Comparison of ENCODE assay signal across 8 mouse cellular contexts in genomic region chr17:29381472-29381871, GRCm38 (mm10). TPM values are rescaled to one million over a fixed set of nuclear protein-coding genes. Genes with fewer than 3 reads are reported as not detected.
DNase-seq lines count a peak whose midpoint lies in the region; ATAC-seq and TF ChIP-seq lines count a peak whose summit lies in the region.

No protein-coding gene starts in this region.

- TF ChIP-seq RAD21 in CH12.LX (IDR thresholded peaks at IDR 0.05; ENCODE audit: low read depth, low read length), result peak; percentile 48

- peaks cover 6 to 36% of the 10 kb centered on the region in 2 experiments for H3K36me3 ChIP-seq in CH12.LX (replicated peaks in 1 of 2; ENCODE audit: control insufficient read depth in 1 of 2, insufficient read depth in 1 of 2, low read length in 1 of 2)
- no peaks in the 10 kb centered on the region for H3K36me3 ChIP-seq in forebrain, embryonic 14.5 days (ENCODE audit: control insufficient read depth, insufficient read depth, low read length)
- no peaks in the 10 kb centered on the region for H3K36me3 ChIP-seq in limb, embryonic 13.5 days
- H3K36me3 ChIP-seq in midbrain, embryonic 13.5 days, result no peaks in the 10 kb centered on the region

- H3K9ac ChIP-seq in CH12.LX (ENCODE audit: insufficient read depth, low read depth), result no peak overlapping the region
- H3K9ac ChIP-seq in forebrain, embryonic 14.5 days (ENCODE audit: low read length), result no peak overlapping the region
- H3K9ac ChIP-seq in limb, embryonic 13.5 days, result no peak overlapping the region
- H3K9ac ChIP-seq in midbrain, embryonic 13.5 days (replicated peaks), result no peak overlapping the region

- peaks cover 16 to 47% of the 10 kb centered on the region in 2 experiments for H3K4me1 ChIP-seq in CH12.LX (ENCODE audit: control insufficient read depth in 1 of 2, insufficient read depth in 2 of 2)
- no peaks in the 10 kb centered on the region for H3K4me1 ChIP-seq in forebrain, embryonic 14.5 days (ENCODE audit: control insufficient read depth, insufficient read depth, low read length)
- 0 out of 2 replicates have a peak, but pooled peaks cover 3% of the 10 kb centered on the region for H3K4me1 ChIP-seq in limb, embryonic 13.5 days
- no peaks in the 10 kb centered on the region for H3K4me1 ChIP-seq in midbrain, embryonic 13.5 days (replicated peaks)

- 22% methylated on average over 7 of the region's 7 CpGs for WGBS in forebrain, embryonic 14.5 days
- 20% methylated on average over 7 of the region's 7 CpGs for WGBS in limb, embryonic 13.5 days
- 32% methylated on average over 7 of the region's 7 CpGs for WGBS in midbrain, embryonic 13.5 days

- ATAC-seq in forebrain, embryonic 14.5 days, result peak; percentile 62
- ATAC-seq in limb, embryonic 13.5 days (ENCODE audit: low FRiP score, low read depth), result 0 out of 2 replicates have a peak, but pooled peaks have one; percentile 61
- ATAC-seq in midbrain, embryonic 13.5 days, result peak; percentile 65

- DNase-seq in 3134 (ENCODE audit: extremely low read depth, insufficient read length, low spot score), result peak; percentile 57
- peak; percentile 87 for DNase-seq in CH12.LX (ENCODE audit: extremely low read depth)
- DNase-seq in c-Kit-positive CD71-positive TER-119-positive erythroid progenitor cells, embryonic 14.5 days (ENCODE audit: low spot score), result peak; percentile 79
- DNase-seq in forebrain, embryonic 14.5 days (ENCODE audit: low spot score), result peak; percentile 77
- peak; percentile 94 for DNase-seq in induced T-regulatory cell, adult 2 months (ENCODE audit: low read depth)
- peak; percentile 65 for DNase-seq in thymus, postnatal 25 days

- H3K27ac ChIP-seq in CH12.LX (ENCODE audit: insufficient read depth, low read depth), result no peak overlapping the region
- no peak overlapping the region for H3K27ac ChIP-seq in forebrain, embryonic 14.5 days (ENCODE audit: low read depth, low read length)
- no peak overlapping the region for H3K27ac ChIP-seq in limb, embryonic 13.5 days
- no peak overlapping the region for H3K27ac ChIP-seq in midbrain, embryonic 13.5 days

- no peak overlapping the region for H3K4me2 ChIP-seq in CH12.LX (ENCODE audit: insufficient read depth, low read depth, poor library complexity, severe bottlenecking)
- no peak overlapping the region for H3K4me2 ChIP-seq in forebrain, embryonic 14.5 days (ENCODE audit: low read length)
- no peak overlapping the region for H3K4me2 ChIP-seq in limb, embryonic 13.5 days (replicated peaks)
- H3K4me2 ChIP-seq in midbrain, embryonic 13.5 days (replicated peaks), result no peak overlapping the region

- H3K27me3 ChIP-seq in CH12.LX (replicated peaks), result no peaks in the 10 kb centered on the region
- H3K27me3 ChIP-seq in forebrain, embryonic 14.5 days (replicated peaks; ENCODE audit: control insufficient read depth, insufficient read depth, low read length), result no peaks in the 10 kb centered on the region
- H3K27me3 ChIP-seq in limb, embryonic 13.5 days, result no peaks in the 10 kb centered on the region
- H3K27me3 ChIP-seq in midbrain, embryonic 13.5 days, result 0 out of 2 replicates have a peak, but pooled peaks cover 5% of the 10 kb centered on the region

- TF ChIP-seq CTCF in CH12.LX (conservative IDR thresholded peaks at IDR 0.05 in 1 of 2, IDR thresholded peaks at IDR 0.05 in 1 of 2; ENCODE audit: low read depth in 2 of 2, low read length in 2 of 2), result peak in 1 of 2 experiments; percentile 63; a peak in 2 of 4 replicates

- dilution Hi-C loops in CH12.LX (cut with MboI; ENCODE audit: extremely low pct_ligation_motif_present, extremely low pct_unique_long_range_greater_than_20kb, low sequenced_read_pairs), result no loop called here

- no peak for TF ChIP-seq EP300 in CH12.LX (IDR thresholded peaks at IDR 0.05; ENCODE audit: low read length)

- no peaks in the 10 kb centered on the region for H3K79me2 ChIP-seq in CH12.LX (replicated peaks; ENCODE audit: control insufficient read depth, extremely low read depth, insufficient read depth, poor library complexity, severe bottlenecking)

- no peak overlapping the region for H3K4me3 ChIP-seq in CH12.LX (replicated peaks in 1 of 3; ENCODE audit: low read depth in 2 of 3, low read length in 2 of 3, poor library complexity in 1 of 3)
- H3K4me3 ChIP-seq in forebrain, embryonic 14.5 days (ENCODE audit: low read depth, low read length), result no peak overlapping the region
- H3K4me3 ChIP-seq in limb, embryonic 13.5 days, result no peak overlapping the region
- no peak overlapping the region for H3K4me3 ChIP-seq in midbrain, embryonic 13.5 days (replicated peaks)

- in situ Hi-C loops in CH12.LX (cut with MboI; ENCODE audit: low pct_ligation_motif_present, low pct_unique_long_range_greater_than_20kb, low sequenced_read_pairs), result no loop called here

- no peaks in the 10 kb centered on the region for H3K9me3 ChIP-seq in CH12.LX (replicated peaks; ENCODE audit: low read length)
- H3K9me3 ChIP-seq in forebrain, embryonic 14.5 days (replicated peaks; ENCODE audit: control insufficient read depth, low read length), result no peaks in the 10 kb centered on the region
- no peaks in the 10 kb centered on the region for H3K9me3 ChIP-seq in limb, embryonic 13.5 days
- H3K9me3 ChIP-seq in midbrain, embryonic 13.5 days, result no peaks in the 10 kb centered on the region

- TF ChIP-seq POLR2A in CH12.LX (IDR thresholded peaks at IDR 0.05; ENCODE audit: low read depth, low read length), result no peak

TF ChIP-seq in CH12.LX, 34 proteins besides CTCF, POLR2A, EP300 and RAD21:
- TF ChIP-seq TCF12 (IDR thresholded peaks at IDR 0.05; ENCODE audit: low read depth, low read length), result no peak
- no peak for TF ChIP-seq MAX (IDR thresholded peaks at IDR 0.05; ENCODE audit: low read length)
- TF ChIP-seq KAT2A (IDR thresholded peaks at IDR 0.05; ENCODE audit: insufficient replicate concordance, low read length), result no peak
- no peak for TF ChIP-seq POLR2AphosphoS2 (IDR thresholded peaks at IDR 0.05; ENCODE audit: low read depth, low read length)
- TF ChIP-seq ELF1 (IDR thresholded peaks at IDR 0.05; ENCODE audit: low read depth, low read length), result no peak
- no peak for TF ChIP-seq TBP (conservative IDR thresholded peaks at IDR 0.05; ENCODE audit: low read depth, low read length)
- TF ChIP-seq SMC3 (IDR thresholded peaks at IDR 0.05; ENCODE audit: low read depth, low read length), result peak; percentile 57
- no peak for TF ChIP-seq PAX5 (IDR thresholded peaks at IDR 0.05; ENCODE audit: low read length)
- TF ChIP-seq ZC3H11A (IDR thresholded peaks at IDR 0.05; ENCODE audit: low read depth, low read length), result 0 out of 2 replicates have a peak, but pooled peaks have one; percentile 13
- no peak for TF ChIP-seq MEF2A (IDR thresholded peaks at IDR 0.05; ENCODE audit: borderline replicate concordance, low read depth, low read length)
- TF ChIP-seq ZMIZ1 (IDR thresholded peaks at IDR 0.05; ENCODE audit: low read depth, low read length), result no peak
- TF ChIP-seq IRF4 (IDR thresholded peaks at IDR 0.05; ENCODE audit: low read depth, low read length), result no peak

RNA-seq across cellular contexts. Expression of gene Fgd2, which starts 20.8 kb away (rescaled TPM):
- total RNA-seq in CH12.LX (2012; rRNA removed) (48.3 and 67.6 TPM in 2 replicates), CH12.LX (2014; rRNA removed) (41.7 and 41.9 TPM in 2 replicates)
- 49.2 and 54.4 TPM in 2 replicates for polyA plus RNA-seq in CH12.LX (2012; ENCODE audit: insufficient read length, low read depth)
- 3.4 and 6.1 TPM in 2 replicates for polyA plus RNA-seq in forebrain, embryonic 14.5 days (2014; fragmentation: Nextera tagmentation; extraction: Ambion mirVana)
- polyA plus RNA-seq in limb, embryonic 13.5 days (2015; fragmentation: Nextera tagmentation; extraction: Ambion mirVana), result 4.3 and 6.7 TPM in 2 replicates
- 3.2 and 3.3 TPM in 2 replicates for polyA plus RNA-seq in midbrain, embryonic 13.5 days (2015; fragmentation: Nextera tagmentation; extraction: Ambion mirVana)

RNA-seq across cellular contexts. Expression of gene Mtch1, which starts 33.7 kb away (rescaled TPM):
- total RNA-seq in CH12.LX (2012; rRNA removed), result 139 and 143 TPM in 2 replicates
- 56.8 and 66.1 TPM in 2 replicates for total RNA-seq in CH12.LX (2014; rRNA removed)
- polyA plus RNA-seq in CH12.LX (2012; ENCODE audit: insufficient read length, low read depth), result 102 and 110 TPM in 2 replicates
- 418 and 521 TPM in 2 replicates for polyA plus RNA-seq in forebrain, embryonic 14.5 days (2014; fragmentation: Nextera tagmentation; extraction: Ambion mirVana)
- 328 and 333 TPM in 2 replicates for polyA plus RNA-seq in limb, embryonic 13.5 days (2015; fragmentation: Nextera tagmentation; extraction: Ambion mirVana)
- 398 and 461 TPM in 2 replicates for polyA plus RNA-seq in midbrain, embryonic 13.5 days (2015; fragmentation: Nextera tagmentation; extraction: Ambion mirVana)
